Mouse (Mus musculus) lung, postnatal 25 days (tissue): ENCODE measurements around the gene Bbs9.

Experiments used
- DNase-seq: peaks from one replicate; pipeline ENCODE4 v3.0.0; 2022; ENCODE audit warnings: low spot score

Gene Bbs9

GRCm38 (mm10) chr9:22532810-22533447 is 57.4 kb downstream of the Bbs9 start:
- DNase-seq: peak; percentile 21

GRCm38 (mm10) chr9:22537767-22538373 is 62.4 kb downstream of the Bbs9 start:
- no peak for DNase-seq

- no peak for DNase-seq
These were observed 64.0 kb downstream of the Bbs9 start for GRCm38 (mm10) chr9:22539546-22539945.

GRCm38 (mm10) chr9:22541130-22541529 is 65.6 kb downstream of the Bbs9 start:
- peak; percentile 7 for DNase-seq

DNA sequence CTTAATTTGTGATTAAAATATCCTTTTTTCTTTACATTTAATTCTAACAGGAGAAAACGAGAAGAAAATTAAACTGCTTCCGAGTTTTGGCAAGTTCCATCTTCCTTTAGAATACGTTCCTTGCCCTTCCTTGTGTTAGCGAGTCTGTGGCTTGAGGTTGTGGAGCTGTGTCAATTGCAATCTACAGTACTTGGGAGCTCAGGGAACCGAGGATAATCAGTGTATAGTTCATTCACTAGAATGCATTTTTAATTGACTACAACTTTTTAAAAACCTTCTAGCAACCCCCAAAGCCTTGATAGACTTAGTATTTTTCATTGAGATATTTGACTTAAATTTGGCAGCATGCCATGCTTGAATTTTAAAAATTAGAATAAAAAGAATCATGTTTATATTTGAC is 68.0 kb downstream of the Bbs9 start:
- DNase-seq: no peak

DNA sequence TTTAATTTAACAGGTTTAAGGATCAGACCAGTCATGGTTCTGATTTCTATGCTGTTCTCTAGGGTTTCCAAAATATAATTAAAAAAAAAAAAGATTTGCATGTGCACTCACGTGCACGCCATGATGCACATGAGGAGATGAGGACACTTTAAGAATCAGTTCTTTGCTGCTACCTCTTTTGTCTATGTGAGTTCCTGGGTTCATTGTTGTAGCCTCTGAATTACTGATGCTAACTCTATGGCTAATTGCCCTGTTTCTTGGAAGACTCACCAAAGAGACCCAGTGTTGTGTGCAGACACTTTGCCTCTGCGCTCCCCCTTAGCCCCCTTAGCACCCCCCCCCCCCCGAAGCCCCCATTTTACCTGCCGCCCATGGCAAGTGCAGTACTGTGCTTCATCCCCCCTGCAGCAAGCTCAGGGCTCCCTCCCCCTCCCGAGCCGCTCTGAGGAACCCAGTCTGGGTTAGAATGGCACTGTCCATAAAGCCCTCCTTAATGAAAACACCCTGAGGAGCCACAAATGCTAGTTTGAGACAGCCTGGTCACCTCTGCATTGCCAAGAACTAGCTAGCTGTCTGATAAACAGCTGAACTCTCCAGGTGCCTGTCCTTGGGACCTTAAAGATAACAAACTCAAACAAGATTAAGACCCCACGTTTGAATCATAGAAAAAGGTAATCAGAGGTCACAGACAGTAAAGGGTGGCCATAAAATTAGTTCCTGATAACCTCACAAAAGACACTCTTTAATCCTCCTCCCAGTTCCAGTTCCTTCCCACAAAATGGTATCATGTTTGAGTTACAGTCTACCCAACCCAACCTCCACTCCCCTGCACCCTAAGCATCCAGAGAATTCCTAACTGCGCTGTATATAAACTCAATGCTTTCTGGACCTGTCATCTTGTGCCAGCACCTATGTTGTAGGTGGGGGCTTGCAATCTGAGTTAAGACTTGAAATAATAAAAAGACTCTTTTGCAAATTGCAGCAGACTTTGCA is 69.1 kb downstream of the Bbs9 start:
- DNase-seq: no peak

- DNase-seq: no peak
These were observed 75.8 kb downstream of the Bbs9 start for GRCm38 (mm10) chr9:22551273-22551672.

- no peak for DNase-seq
These were observed 80.6 kb downstream of the Bbs9 start for GRCm38 (mm10) chr9:22556076-22556475.

- peak; percentile 36 for DNase-seq
These were observed 82.0 kb downstream of the Bbs9 start for GRCm38 (mm10) chr9:22557467-22557866.

GRCm38 (mm10) chr9:22563612-22564347 is 88.3 kb downstream of the Bbs9 start:
- DNase-seq: no peak

DNA sequence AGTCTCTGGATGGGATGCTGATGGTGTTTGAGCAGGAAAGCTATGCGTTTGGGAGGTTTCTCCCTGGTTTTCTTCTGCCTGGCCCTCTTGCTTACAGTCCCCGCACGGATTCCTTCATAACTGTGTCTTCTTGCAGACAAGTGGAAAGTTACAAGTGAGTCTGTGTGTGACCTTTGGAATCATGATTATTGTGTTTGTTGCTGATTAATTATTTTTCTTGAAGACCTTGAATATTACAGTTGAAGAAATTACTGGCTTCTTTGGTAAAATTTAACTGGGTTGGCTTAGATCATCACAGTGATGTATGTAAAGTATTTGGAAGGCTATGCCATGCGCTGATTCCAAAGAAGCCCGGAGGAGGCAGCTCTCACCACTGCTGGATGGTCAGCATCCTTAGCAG is 92.2 kb downstream of the Bbs9 start:
- no peak for DNase-seq

DNA sequence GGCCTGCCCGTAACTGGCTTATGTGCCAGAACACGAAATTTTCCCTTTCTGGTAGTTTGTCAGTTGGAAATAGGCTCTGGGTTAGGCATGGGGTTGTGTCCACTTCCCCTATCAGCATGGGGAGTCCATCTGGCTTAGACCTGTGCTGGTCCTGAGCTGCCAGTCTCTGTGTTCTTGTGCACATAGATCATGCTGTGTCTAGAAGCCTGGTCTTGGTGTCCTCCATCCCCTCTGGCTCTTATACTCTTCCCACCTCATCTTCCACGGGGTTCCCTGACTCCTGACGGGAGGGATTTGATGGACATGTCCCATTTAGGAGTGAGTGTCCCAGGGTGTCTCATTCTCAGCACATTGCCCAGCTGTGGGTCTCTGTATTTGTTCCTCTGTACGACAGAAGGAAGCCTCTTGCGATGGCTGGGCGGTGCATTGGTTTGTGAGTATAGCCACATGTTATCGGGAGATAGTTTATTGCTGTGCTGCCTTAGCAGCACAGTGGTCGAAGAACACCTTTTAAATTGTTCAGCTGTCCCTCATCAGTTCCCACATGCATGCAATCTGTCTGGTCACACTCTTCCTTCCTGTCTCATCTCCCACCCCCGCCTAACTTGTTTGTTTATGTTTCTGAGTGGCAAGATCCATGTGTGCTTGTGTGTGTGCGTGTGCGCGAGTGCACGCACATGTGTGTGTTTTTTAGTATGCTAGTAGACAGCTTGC is 101.1 kb downstream of the Bbs9 start:
- DNase-seq: no peak

GRCm38 (mm10) chr9:22578266-22578665 is 102.8 kb downstream of the Bbs9 start:
- DNase-seq: no peak

DNA sequence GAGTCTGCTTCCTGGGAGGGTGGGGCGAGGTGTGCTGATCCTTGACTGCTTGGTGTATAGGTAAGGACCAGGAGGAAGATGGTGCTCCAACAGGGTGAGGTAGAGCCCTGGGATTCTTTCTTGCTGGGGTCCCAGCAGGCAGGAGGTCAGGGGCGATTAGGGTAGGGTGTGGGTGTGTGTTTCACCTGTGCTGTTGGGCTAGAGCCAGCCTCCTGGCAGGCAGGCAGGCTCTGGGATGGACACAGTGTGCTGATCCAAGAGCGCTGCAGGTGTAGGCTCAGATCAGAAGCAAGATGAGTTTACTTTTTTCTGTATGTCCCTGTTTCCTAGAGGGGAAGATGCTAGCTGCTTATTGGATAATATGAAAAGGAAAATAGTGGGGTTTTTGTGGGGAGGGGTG is 108.7 kb downstream of the Bbs9 start:
- no peak for DNase-seq

DNA sequence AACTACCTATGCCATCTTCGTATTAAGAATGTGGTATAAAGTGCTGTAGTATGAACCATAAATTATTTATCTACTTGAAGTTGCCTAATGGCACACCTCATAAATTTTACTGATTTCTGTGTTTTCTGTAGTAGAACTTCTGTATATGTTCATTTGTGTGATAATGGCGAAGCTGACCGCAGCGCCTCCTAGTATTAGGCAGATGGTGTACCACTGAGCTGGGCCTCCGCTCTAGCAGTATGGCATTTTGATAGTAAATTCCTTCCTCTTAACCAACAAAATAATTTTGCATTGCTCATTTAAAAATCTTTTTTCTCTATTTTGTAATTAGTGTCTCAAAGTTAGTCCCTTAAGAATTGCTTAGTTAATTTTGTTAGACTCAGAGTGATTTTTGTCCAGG is 117.5 kb downstream of the Bbs9 start:
- no peak for DNase-seq

DNA sequence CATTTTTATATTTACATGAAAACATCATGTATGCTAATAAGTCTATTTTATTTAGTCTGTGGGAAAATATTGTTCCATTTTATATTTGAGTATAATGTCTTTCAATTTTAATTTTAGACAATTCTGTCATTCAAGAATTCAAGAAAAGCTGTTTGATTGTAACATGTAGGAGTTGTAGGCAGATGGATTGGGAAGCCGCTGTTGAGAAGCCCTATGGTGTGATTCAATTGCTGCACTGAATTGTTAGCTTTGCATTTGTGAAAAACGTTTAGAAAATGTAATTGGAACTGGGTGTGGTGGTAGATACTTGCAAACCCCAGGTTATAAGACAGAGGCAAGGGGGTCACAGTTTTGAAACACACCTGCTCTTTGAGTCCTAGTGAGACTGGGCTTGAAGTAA is 121.1 kb downstream of the Bbs9 start:
- no peak for DNase-seq

- no peak for DNase-seq
These were observed 137.8 kb downstream of the Bbs9 start for GRCm38 (mm10) chr9:22613271-22613824.

DNA sequence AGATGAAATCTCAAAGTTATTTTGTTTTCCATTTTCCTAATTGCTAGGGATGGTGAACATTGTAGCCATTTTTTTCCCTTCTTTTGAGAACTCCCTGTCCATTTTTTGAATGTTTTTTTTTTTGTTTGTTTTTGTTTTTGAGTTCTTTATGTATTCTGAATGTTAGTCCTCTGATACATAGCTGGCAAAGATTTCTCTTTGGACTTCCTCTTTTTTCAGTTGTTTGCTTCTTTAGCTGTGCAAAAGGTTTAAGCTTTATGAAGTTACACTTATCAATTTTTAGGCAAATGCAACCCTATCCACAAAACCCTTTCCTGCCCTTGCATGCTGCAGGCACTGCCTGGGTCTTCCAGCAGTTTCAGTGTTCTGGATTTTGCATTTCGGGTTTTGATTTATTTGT is 143.7 kb downstream of the Bbs9 start:
- no peak for DNase-seq

DNA sequence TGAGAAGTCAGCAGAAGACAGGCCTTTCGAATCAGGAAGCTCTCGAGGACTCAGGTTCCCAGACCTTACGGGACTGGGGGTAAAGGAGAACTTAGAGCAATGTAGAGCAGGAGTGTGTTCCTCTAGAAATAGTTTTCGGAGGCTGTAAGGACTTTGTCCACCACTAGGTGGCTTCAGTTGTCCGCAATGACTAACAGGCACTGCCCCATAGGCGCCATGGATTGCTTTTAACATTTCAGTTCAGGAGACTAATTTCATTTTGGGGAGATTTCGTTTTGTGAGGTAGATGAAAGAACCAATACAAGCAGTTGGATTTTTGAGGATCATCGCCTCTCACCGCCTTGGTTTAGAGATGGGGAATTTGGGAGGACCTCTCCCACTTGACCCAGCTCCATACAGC is 149.5 kb downstream of the Bbs9 start:
- DNase-seq: peak; percentile 59

DNA sequence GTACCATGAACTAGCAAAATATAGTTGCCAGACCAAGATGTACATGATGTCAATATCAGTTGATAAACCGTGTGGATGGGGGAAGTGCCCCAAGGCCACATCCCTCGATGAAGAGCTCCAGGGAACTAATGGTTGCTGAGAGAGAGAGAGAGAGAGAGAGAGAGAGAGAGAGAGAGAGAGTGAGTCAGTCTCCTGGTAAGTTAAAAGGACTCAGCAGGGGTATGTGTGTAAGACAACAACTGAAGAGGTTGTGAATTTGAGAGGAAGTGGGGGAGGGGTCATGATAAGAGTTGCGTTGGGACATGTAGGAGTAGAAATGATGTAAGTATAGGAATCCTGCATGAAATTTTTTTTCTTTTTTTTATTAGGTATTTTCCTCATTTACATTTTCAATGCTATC is 150.5 kb downstream of the Bbs9 start:
- DNase-seq: no peak

DNA sequence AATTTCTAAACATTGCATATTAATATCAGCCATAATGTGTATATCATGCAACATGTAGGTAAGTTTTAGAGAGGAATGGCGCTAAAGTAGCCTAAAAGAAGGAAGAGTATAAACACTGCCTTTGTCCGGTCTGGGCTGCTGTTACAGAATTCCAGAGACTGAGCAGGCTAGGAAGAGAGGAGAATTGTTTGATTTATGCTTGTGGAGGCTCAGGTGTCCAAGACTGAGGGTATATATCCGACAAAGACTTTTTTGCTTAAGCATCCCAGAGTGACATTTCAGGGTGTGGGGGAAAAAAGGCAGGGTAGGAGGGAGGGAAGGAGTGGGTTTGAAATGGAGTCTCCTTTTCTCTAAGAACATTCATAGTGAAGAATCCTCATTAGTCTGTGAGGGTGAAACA is 152.4 kb downstream of the Bbs9 start:
- no peak for DNase-seq
